16 mouse cellular contexts compared by ENCODE assay signal in genomic region chr3:102534744-102535143, GRCm38 (mm10).
"Had no signal": no experiment of that assay in that cellular context is flagged by ENCODE, and none has a peak within 500 bp of the region (broad histone marks: within the 10 kb centered on the region; RNA-seq: fewer than 3 reads in every experiment).

No protein-coding gene starts in this region.

- H3K9ac ChIP-seq: lung, embryonic 14.5 days; midbrain, embryonic 12.5 days; neural tube, embryonic 12.5 days had no signal

- H3K4me1 ChIP-seq: midbrain, embryonic 10.5 days; midbrain, embryonic 12.5 days; neural tube, embryonic 12.5 days had no signal

- DNase-seq: lung, adult 18-20 months; lung, embryonic 14.5 days; lung, postnatal 10 days; lung, postnatal 4 days; midbrain, embryonic 14.5 days; retina, postnatal 1 day; right cerebral cortex, adult 18-20 months; right cerebral cortex, postnatal 25 days; right cerebral cortex, postnatal 4 days; spleen, adult 18-20 months; thymus, adult 18-20 months; thymus, postnatal 14 days; thymus, postnatal 36 days had no signal

- H3K4me3 ChIP-seq: midbrain, embryonic 10.5 days; midbrain, embryonic 12.5 days; neural tube, embryonic 12.5 days had no signal

- H3K4me2 ChIP-seq: lung, embryonic 14.5 days; midbrain, embryonic 12.5 days; neural tube, embryonic 12.5 days had no signal

- H3K27ac ChIP-seq: midbrain, embryonic 10.5 days; midbrain, embryonic 12.5 days; neural tube, embryonic 12.5 days had no signal

- H3K9me3 ChIP-seq: midbrain, embryonic 10.5 days; midbrain, embryonic 12.5 days; neural tube, embryonic 12.5 days had no signal

- H3K36me3 ChIP-seq: midbrain, embryonic 10.5 days; midbrain, embryonic 12.5 days; neural tube, embryonic 12.5 days had no signal

- H3K27me3 ChIP-seq: midbrain, embryonic 12.5 days; neural tube, embryonic 12.5 days had no signal
